Mouse (Mus musculus): ENCODE results near the gene Hspa4.
"Not testable (repeated sequence)": the region's sequence is repeated elsewhere in the genome, so short reads cannot be mapped to it uniquely, and the experiment has no call there.

The Hspa4 gene

GRCm38 (mm10) chr11:53300330-53301166 lies at the start of gene Hspa4:
TSS of gene Hspa4 (minus strand) at chr11:53300457.
- peak; percentile 95 to 97 for DNase-seq (ENCODE audit: low spot score in 2 of 2)

- no peak for DNase-seq (ENCODE audit: low spot score in 2 of 2)
Measured at GRCm38 (mm10) chr11:53345738-53346137, 45.5 kb upstream of the Hspa4 start.

GRCm38 (mm10) chr11:53345328-53345727 lies 45.1 kb upstream of the Hspa4 start:
- no peak for DNase-seq (ENCODE audit: low spot score in 2 of 2)

- DNase-seq (ENCODE audit: low spot score in 2 of 2) = no peak
Measured at GRCm38 (mm10) chr11:53342711-53343110, 42.5 kb upstream of the Hspa4 start.

GRCm38 (mm10) chr11:53341019-53341418 lies 40.8 kb upstream of the Hspa4 start:
- not testable (repeated sequence) for DNase-seq (ENCODE audit: low spot score in 2 of 2)

- no peak for DNase-seq (ENCODE audit: low spot score in 2 of 2)
Measured at GRCm38 (mm10) chr11:53337684-53338083, 37.4 kb upstream of the Hspa4 start.

- DNase-seq (ENCODE audit: low spot score in 2 of 2) = no peak
Measured at GRCm38 (mm10) chr11:53336924-53337323, 36.7 kb upstream of the Hspa4 start.

GRCm38 (mm10) chr11:53336182-53336571 lies 35.9 kb upstream of the Hspa4 start:
- DNase-seq (ENCODE audit: low spot score in 2 of 2) = no peak

GRCm38 (mm10) chr11:53335505-53336181 lies 35.4 kb upstream of the Hspa4 start:
- no peak for DNase-seq (ENCODE audit: low spot score in 2 of 2)

GRCm38 (mm10) chr11:53332076-53332680 lies 31.9 kb upstream of the Hspa4 start:
- no peak for DNase-seq (ENCODE audit: low spot score in 2 of 2)

DNA sequence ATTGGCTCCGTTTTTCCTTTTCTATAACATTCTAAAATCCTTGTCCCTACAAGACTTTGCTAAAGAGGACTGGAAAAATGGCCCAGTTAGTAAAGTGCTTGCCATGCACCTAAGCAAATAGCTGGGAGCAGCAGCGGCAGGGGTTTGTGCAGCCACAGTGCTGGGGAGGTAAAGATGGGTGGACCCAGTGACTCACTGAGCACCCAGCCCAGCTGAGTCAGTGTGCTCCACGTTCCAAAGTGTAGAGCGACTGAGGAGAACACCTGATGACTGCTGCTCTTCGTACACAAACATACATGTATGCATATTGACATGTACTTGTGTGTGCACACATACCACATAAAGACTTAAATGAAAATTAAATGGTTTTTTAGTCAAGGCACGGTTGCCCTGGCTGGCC lies 30.9 kb upstream of the Hspa4 start:
- DNase-seq (ENCODE audit: low spot score in 2 of 2) = no peak

DNA sequence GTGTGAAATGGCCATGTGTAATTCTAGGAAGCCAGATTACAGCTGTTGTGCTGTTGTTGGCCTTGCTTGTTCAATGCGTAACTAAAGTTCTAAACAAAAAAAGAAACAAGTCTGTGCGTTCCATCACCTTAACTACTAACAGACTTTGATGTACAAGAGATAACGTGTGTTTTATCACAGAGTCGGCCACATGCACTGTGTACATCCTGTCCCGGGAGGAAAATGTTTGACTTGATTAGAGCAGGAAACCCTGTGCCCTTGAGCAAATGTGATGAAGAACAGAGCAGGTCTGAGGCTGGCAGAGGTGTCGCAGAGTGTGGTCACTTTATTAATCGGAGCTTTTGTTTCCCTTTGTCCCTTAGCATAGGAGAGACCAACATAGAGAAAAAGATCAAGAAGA lies 30.1 kb upstream of the Hspa4 start:
- no peak for DNase-seq (ENCODE audit: low spot score in 2 of 2)

DNA sequence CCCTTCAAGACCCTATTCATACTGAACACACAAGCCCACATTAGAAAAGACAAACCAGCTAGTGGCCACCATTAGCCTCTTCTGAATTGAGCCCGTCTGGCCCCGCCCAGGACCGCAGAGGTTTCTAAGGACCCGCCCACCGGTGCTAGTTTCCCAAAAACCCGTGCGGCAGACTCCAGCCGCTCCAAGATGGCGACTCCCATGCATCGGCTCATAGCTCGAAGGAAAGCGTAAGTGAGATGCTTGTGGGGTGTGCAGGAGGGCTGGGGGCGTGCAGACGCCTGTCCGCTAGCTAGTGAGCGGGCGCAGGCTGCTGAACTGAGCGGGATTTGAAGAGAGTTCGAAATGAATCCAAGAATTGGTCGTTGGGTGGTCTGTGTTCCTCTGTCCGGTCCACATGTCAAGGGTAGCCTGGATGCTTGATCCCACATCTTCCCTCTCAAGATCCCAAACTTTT lies 24.3 kb upstream of the Hspa4 start, which contains the start of gene Zcchc10:
TSS of gene Zcchc10 (plus strand) at position 168 of the 457 bp plus-strand sequence.
- DNase-seq (ENCODE audit: low spot score in 2 of 2) = peak; percentile 58 to 79

DNA sequence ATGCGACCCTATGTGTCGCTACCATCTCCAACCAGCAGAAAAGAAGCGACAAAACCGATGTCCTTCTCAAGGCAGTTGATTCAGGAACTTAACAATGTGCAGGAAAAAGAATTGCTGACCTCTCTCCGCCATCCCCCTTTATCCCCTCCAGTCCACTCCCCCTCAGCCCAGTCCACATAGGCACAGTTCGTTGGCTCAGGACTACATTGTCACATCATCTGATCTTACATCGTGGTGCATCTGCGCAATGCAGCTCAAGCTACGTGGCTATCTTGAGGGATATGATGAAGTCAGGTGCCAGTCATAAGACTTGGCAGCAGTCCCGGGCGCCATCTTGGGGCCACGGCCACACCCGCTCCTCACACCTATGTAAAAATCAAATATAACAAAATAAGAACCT lies 19.6 kb upstream of the Hspa4 start:
- DNase-seq (ENCODE audit: low spot score in 2 of 2) = not testable (repeated sequence)

DNA sequence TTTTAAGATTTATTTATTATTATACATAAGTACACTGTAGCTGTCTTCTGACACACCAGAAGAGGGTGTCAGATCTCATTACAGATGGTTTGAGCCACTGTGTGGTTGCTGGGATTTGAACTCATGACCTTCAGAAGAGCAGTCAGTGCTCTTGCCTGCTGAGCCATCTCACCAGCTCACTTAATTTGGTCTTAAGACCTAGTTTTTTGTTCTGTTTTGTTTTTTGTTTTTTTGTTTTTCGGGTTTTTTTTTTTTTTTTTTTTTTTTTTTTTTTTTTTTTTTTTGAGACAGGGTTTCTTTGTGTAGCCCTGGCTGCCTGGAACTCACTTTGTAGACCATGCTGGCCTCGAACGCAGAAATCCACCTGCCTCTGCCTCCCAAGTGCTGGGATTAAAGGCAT lies 18.3 kb upstream of the Hspa4 start:
- DNase-seq (ENCODE audit: low spot score in 2 of 2) = not testable (repeated sequence)

DNA sequence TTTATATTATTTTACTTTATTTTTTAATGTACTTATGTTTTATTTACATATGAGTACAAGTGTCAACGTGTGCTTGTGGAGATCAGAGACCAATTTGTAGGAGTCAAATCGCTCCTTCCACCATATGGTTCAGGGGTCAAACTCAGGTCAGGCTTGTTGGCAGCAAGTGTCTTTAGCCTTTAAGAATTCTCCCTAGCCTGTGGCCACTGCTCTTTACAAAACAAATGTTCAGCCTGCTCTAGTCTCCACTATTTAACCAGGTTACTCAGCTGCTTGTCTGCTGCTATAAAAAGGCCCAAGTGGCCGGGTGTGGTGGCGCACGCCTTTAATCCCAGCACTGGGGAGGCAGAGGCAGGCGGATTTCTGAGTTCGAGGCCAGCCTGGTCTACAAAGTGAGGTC lies 17.8 kb upstream of the Hspa4 start:
- no peak for DNase-seq (ENCODE audit: low spot score in 2 of 2)

- no peak for DNase-seq (ENCODE audit: low spot score in 2 of 2)
Measured at GRCm38 (mm10) chr11:53316996-53317395, 16.7 kb upstream of the Hspa4 start.

- DNase-seq (ENCODE audit: low spot score in 2 of 2) = no peak
Measured at GRCm38 (mm10) chr11:53314770-53315173, 14.5 kb upstream of the Hspa4 start.

GRCm38 (mm10) chr11:53312823-53313222 lies 12.6 kb upstream of the Hspa4 start:
- not testable (repeated sequence) for DNase-seq (ENCODE audit: low spot score in 2 of 2)

DNA sequence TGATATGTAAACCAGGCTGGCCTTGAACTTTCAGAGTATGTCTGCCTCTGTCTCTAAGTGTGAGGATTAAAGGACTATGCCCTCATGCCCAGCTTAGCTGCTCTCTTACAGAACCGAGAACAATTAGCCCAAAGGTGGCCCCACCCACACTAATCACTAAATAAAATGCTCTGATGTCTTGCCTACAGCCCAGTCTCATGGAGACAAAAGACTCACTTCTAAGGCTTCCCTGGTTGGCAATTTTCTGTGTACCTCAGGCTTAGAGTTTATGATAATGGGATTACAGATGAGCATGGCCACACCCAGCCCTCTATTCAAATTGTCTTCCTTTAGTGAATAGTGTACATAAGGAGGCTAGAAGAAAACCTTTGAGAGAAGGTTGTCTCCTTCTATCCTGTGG lies 11.1 kb upstream of the Hspa4 start:
- no peak for DNase-seq (ENCODE audit: low spot score in 2 of 2)

- no peak for DNase-seq (ENCODE audit: low spot score in 2 of 2)
Measured at GRCm38 (mm10) chr11:53308884-53309310, 8.6 kb upstream of the Hspa4 start.

GRCm38 (mm10) chr11:53308251-53308864 lies 8.1 kb upstream of the Hspa4 start:
- no peak for DNase-seq (ENCODE audit: low spot score in 2 of 2)
